13 mouse cellular contexts compared by ENCODE assay signal in the genomic region with DNA sequence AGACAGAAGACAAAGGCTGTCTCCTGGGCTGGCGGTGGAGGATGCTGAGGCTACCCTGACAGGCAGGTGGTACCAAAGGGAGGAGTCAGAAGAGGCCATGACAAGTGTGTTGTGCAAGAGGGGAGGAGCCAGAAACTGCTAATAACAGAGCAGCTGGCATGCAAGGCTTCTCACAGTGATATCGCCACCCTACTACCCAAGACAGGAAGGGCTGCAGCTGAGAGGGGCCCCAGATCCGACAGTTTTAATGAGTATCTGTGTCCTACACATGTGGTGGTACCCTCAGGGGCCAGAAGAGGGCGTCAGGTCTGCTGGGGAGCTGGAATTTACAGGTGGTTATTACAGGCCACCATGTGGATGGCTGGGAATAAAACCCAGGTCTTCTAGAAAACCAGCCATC. TPM values are rescaled to one million over a fixed set of nuclear protein-coding genes. Genes with fewer than 3 reads are reported as not detected.
DNase-seq lines count a peak whose midpoint lies in the region; ATAC-seq and TF ChIP-seq lines count a peak whose summit lies in the region.
"Had no signal": no experiment of that assay in that cellular context is flagged by ENCODE, and none has a peak within 500 bp of the region (broad histone marks: within the 10 kb centered on the region; RNA-seq: fewer than 3 reads in every experiment).

No protein-coding gene starts in this region.

- ATAC-seq in liver, embryonic 16.5 days (ENCODE audit: low read depth) = peak; percentile 44; the same call in 1 of the 2 replicates

- H3K27ac ChIP-seq in gastrocnemius, adult 2 months = no peak overlapping the region
- H3K27ac ChIP-seq in liver, embryonic 16.5 days (ENCODE audit: low read length) = no peak overlapping the region
- H3K27ac ChIP-seq: forebrain, embryonic 12.5 days; heart, embryonic 15.5 days had no signal

- TF ChIP-seq CTCF in gastrocnemius, adult 2 months (IDR thresholded peaks at IDR 0.05) = peak; percentile 19; the same call in 1 of the 2 replicates

- intact Hi-C loops in gastrocnemius, adult 2 months (cut with DNase I) = no loop called here

- H3K4me3 ChIP-seq in gastrocnemius, adult 2 months = no peak overlapping the region
- no peak overlapping the region for H3K4me3 ChIP-seq in liver, embryonic 16.5 days (ENCODE audit: low read depth, low read length)
- H3K4me3 ChIP-seq: forebrain, embryonic 12.5 days; heart, embryonic 15.5 days had no signal

- no peak for DNase-seq in gastrocnemius, adult 2 months
- no peak for DNase-seq in gastrocnemius, adult 8-10 months (ENCODE audit: low spot score in 2 of 2)
- peak; percentile 32 for DNase-seq in thymus, postnatal 4 days
- DNase-seq in thymus, postnatal 10 days (ENCODE audit: low spot score in 2 of 2) = no peak
- no peak for DNase-seq in urinary bladder, adult 18-20 months (ENCODE audit: low spot score in 2 of 2)
- no peak for DNase-seq in cerebellum, adult 11-12 months
- DNase-seq in spleen, adult 18-20 months = no peak
- DNase-seq: adrenal gland, postnatal 10 days; kidney, postnatal 10 days; right cerebral cortex, postnatal 25 days had no signal

- 27% methylated on average over 4 of the region's 4 CpGs for WGBS in liver, embryonic 16.5 days (ENCODE audit: insufficient replicate concordance)

- no peak overlapping the region for H3K9ac ChIP-seq in liver, embryonic 16.5 days (ENCODE audit: low read depth, low read length)
- H3K9ac ChIP-seq: forebrain, embryonic 12.5 days; heart, embryonic 15.5 days had no signal

- no peaks in the 10 kb centered on the region for H3K9me3 ChIP-seq in liver, embryonic 16.5 days (replicated peaks; ENCODE audit: control insufficient read depth, low read length)
- H3K9me3 ChIP-seq: forebrain, embryonic 12.5 days; heart, embryonic 15.5 days had no signal

- no peaks in the 10 kb centered on the region for H3K27me3 ChIP-seq in liver, embryonic 16.5 days (ENCODE audit: control insufficient read depth, insufficient read depth, low read depth, low read length)
- H3K27me3 ChIP-seq: forebrain, embryonic 12.5 days; heart, embryonic 15.5 days had no signal

- no peak overlapping the region for H3K4me2 ChIP-seq in liver, embryonic 16.5 days (ENCODE audit: low read depth, low read length)
- H3K4me2 ChIP-seq: forebrain, embryonic 12.5 days; heart, embryonic 15.5 days had no signal

- H3K36me3 ChIP-seq in liver, embryonic 16.5 days (ENCODE audit: control insufficient read depth, insufficient read depth) = no peaks in the 10 kb centered on the region
- H3K36me3 ChIP-seq: forebrain, embryonic 12.5 days; heart, embryonic 15.5 days had no signal

- peaks cover 11% of the 10 kb centered on the region for H3K4me1 ChIP-seq in liver, embryonic 16.5 days (ENCODE audit: control insufficient read depth, low read depth, low read length)

RNA-seq across cellular contexts. Expression of a gene that starts 7.3 kb away (rescaled TPM):
- total RNA-seq in gastrocnemius, adult 2 months (2021) = 10 to 100 TPM; 16.3 to 24.3 TPM
- total RNA-seq in gastrocnemius, adult 8-10 months (2022) = 10 to 100 TPM; 13.7 to 18.7 (median 14.9) TPM
- polyA plus RNA-seq in liver, embryonic 16.5 days (2015; fragmentation: Nextera tagmentation; extraction: Ambion mirVana) = 8.1 and 10.1 TPM in 2 replicates

RNA-seq across cellular contexts. Expression of a gene that starts 36.4 kb away (rescaled TPM):
- total RNA-seq in gastrocnemius, adult 2 months (2021) = not detected
- not detected for total RNA-seq in gastrocnemius, adult 8-10 months (2022)
- not detected in 2 replicates for polyA plus RNA-seq in liver, embryonic 16.5 days (2015; fragmentation: Nextera tagmentation; extraction: Ambion mirVana)

RNA-seq across cellular contexts. Expression of a gene that starts 46.6 kb away (rescaled TPM):
- total RNA-seq in gastrocnemius, adult 2 months (2021) = 1 to 10 TPM in 1 of 2 experiments, under 1 TPM in 1; 0.56 to 1.5 TPM
- 1 to 10 TPM in 3 of 4 experiments, under 1 TPM in 1; 0.72 to 3.2 (median 2.7) TPM for total RNA-seq in gastrocnemius, adult 8-10 months (2022)
- polyA plus RNA-seq in liver, embryonic 16.5 days (2015; fragmentation: Nextera tagmentation; extraction: Ambion mirVana) = 23.4 and 28.5 TPM in 2 replicates
